Mouse (Mus musculus): ENCODE data around the gene D430041D05Rik.

GRCm38 (mm10) chr2:104359305-104359704 lies 51.5 kb downstream of the D430041D05Rik start:
- TF ChIP-seq PAX5 (IDR thresholded peaks at IDR 0.05; ENCODE audit: low read length): no peak
- TF ChIP-seq JUND (conservative IDR thresholded peaks at IDR 0.05; ENCODE audit: low read depth, low read length): no peak
- TF ChIP-seq ZNF384 (IDR thresholded peaks at IDR 0.05; ENCODE audit: low read depth, low read length): no peak
- TF ChIP-seq CTCF (conservative IDR thresholded peaks at IDR 0.05 in 1 of 2, IDR thresholded peaks at IDR 0.05 in 1 of 2; ENCODE audit: low read depth in 2 of 2, low read length in 2 of 2): no peak
- no peak for TF ChIP-seq TCF12 (IDR thresholded peaks at IDR 0.05; ENCODE audit: low read depth, low read length)
- TF ChIP-seq RCOR1 (conservative IDR thresholded peaks at IDR 0.05; ENCODE audit: low read depth, low read length): no peak
- no peak for TF ChIP-seq MEF2A (IDR thresholded peaks at IDR 0.05; ENCODE audit: borderline replicate concordance, low read depth, low read length)
- no peak for TF ChIP-seq ZMIZ1 (IDR thresholded peaks at IDR 0.05; ENCODE audit: low read depth, low read length)
- no peak for TF ChIP-seq SIN3A (IDR thresholded peaks at IDR 0.05; ENCODE audit: low read length)
- TF ChIP-seq POLR2A (IDR thresholded peaks at IDR 0.05; ENCODE audit: low read depth, low read length): no peak
- no peak for TF ChIP-seq CHD1 (IDR thresholded peaks at IDR 0.05; ENCODE audit: low read depth, low read length)
- TF ChIP-seq E2F4 (IDR thresholded peaks at IDR 0.05; ENCODE audit: insufficient replicate concordance, low read depth, low read length): no peak
